Mouse (Mus musculus) heart, adult 2 months (tissue): ENCODE data around the gene Baz2b.

Experiments used
- CTCF ChIP-seq: fragments of 200-600 bp; IDR thresholded peaks from 2 replicates; pipeline ENCODE4 v1.8.1; 2022; ENCODE audit warnings: antibody characterized with exemption, mild to moderate bottlenecking, moderate library complexity
- EP300 ChIP-seq: fragments of 200-500 bp; IDR thresholded peaks from 2 replicates; pipeline ENCODE4 v1.6.1; 2011; ENCODE audit warnings: low read depth, low read length, control low read depth; ENCODE audit not compliant: insufficient read depth
- POLR2A ChIP-seq: fragments of 200-500 bp; IDR thresholded peaks from 2 replicates; pipeline ENCODE4 v1.6.1; 2011; ENCODE audit warnings: mild to moderate bottlenecking, low read depth, low read length, control low read depth; ENCODE audit not compliant: insufficient read depth

DNA sequence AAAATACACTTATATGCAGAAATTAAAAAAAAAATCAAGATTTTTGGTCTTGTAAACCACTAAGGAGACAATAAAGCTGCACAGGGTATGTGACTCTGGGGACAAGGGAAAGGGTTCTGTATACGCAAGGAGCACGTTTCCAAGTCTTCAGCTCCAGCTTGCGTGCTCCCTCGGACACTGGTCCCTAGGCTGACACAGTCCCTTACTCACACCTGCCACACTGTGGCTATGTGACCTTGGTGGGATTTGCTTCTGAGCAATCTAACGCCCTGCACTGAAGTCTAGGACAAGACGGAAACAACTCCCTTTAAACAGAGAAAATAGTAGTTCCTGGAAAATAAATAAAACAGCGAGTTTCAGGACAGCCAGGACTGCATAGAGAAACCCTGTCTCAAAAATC lies 253.7 kb downstream of the Baz2b start:
- no peak for TF ChIP-seq CTCF
- TF ChIP-seq POLR2A = no peak
- TF ChIP-seq EP300 = no peak
